16 mouse cellular contexts compared by ENCODE assay signal in the genomic region with DNA sequence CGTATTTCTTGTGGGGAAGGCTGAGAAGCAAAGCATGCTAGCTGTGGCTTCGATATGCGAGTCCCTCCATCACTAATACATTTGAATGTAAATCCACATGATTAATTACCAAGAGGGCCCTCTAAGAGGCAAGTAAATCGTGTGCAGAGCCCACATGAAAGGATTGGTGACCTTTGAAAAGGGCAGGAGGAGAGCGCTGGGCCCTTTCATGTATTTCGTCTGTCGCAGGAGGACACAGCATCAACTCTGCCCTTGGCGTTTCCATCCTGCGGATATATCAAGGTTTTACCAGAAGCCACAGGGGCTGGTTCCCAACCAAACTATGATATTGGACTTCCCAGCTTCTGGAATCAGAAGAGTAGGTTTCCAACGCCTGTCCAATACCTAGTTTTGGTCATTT.
"Had no signal": no experiment of that assay in that cellular context is flagged by ENCODE, and none has a peak within 500 bp of the region (broad histone marks: within the 10 kb centered on the region; RNA-seq: fewer than 3 reads in every experiment).

No protein-coding gene starts in this region.

- H3K27me3 ChIP-seq: liver, embryonic 15.5 days; lung, embryonic 15.5 days; megakaryocyte, embryonic 14.5 days; midbrain, embryonic 12.5 days; neural tube, embryonic 12.5 days had no signal

- H3K9ac ChIP-seq: liver, embryonic 15.5 days; liver, postnatal 0 days; lung, embryonic 15.5 days; midbrain, embryonic 12.5 days; neural tube, embryonic 12.5 days had no signal

- ATAC-seq: liver, postnatal 0 days; lung, postnatal 0 days had no signal

- H3K4me2 ChIP-seq: liver, embryonic 15.5 days; lung, embryonic 15.5 days; midbrain, embryonic 12.5 days; neural tube, embryonic 12.5 days had no signal

- H3K36me3 ChIP-seq: liver, embryonic 15.5 days; lung, embryonic 15.5 days; midbrain, embryonic 12.5 days; neural tube, embryonic 12.5 days had no signal

- DNase-seq: liver, postnatal 0 days; lung, adult 2 months; lung, postnatal 14 days; lung, postnatal 36 days; midbrain, embryonic 14.5 days; right cerebral cortex, postnatal 14 days; thymus, adult 18-20 months; thymus, postnatal 14 days; thymus, postnatal 36 days had no signal

- H3K4me3 ChIP-seq: liver, embryonic 15.5 days; lung, embryonic 15.5 days; megakaryocyte, embryonic 14.5 days; midbrain, embryonic 12.5 days; neural tube, embryonic 12.5 days had no signal

- H3K4me1 ChIP-seq: liver, embryonic 15.5 days; lung, embryonic 15.5 days; midbrain, embryonic 12.5 days; neural tube, embryonic 12.5 days had no signal

- H3K9me3 ChIP-seq: liver, embryonic 15.5 days; lung, embryonic 15.5 days; megakaryocyte, embryonic 14.5 days; midbrain, embryonic 12.5 days; neural tube, embryonic 12.5 days had no signal

- H3K27ac ChIP-seq: liver, embryonic 15.5 days; lung, embryonic 15.5 days; macrophage; midbrain, embryonic 12.5 days; neural tube, embryonic 12.5 days had no signal
